Mouse (Mus musculus) fibroblast of lung, adult 2 months (primary cell): ENCODE data around the gene Pck1.

Source experiments
- DNase-seq: peaks from one replicate; pipeline ENCODE4 v3.0.0-alpha.2; 2011; ENCODE audit warnings: low read depth

Gene Pck1

DNA sequence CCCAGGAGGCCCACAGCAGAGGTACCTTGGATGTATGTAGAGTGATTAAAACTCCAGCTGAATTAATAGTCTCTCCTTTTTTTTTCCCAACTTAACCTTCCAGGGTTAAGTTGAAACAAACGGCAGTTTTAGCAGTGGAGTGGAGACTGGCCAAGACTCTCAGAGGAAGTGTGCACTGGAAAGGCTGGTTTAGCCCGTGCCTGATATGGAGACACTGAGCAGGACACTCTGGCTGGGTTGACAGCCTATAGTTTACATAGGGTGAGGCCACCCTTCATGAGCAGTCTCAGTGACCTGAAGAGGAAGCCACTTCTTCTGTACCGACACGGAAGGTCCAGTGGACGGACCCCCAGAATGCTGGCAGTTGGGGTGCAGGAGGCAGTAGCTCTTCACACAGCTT, 1.5 kb upstream of the Pck1 start:
- no peak for DNase-seq

- DNase-seq, result no peak
These were observed 1.0 kb upstream of the Pck1 start for GRCm38 (mm10) chr2:173151784-173152284.

DNA sequence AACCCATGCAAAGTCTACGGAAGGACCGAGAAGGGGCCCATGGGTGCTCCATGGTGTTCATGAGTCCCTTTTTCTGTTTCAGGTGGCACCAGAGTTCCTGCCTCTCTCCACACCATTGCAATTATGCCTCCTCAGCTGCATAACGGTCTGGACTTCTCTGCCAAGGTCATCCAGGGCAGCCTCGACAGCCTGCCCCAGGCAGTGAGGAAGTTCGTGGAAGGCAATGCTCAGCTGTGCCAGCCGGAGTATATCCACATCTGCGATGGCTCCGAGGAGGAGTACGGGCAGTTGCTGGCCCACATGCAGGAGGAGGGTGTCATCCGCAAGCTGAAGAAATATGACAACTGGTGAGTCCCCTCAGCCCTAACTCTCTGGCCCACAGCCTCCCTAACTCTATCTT, 418 bp downstream of the Pck1 start:
- DNase-seq, result no peak

- no peak for DNase-seq
These were observed 1.7 kb downstream of the Pck1 start for GRCm38 (mm10) chr2:173154513-173154912.

GRCm38 (mm10) chr2:173154962-173155361, 2.1 kb downstream of the Pck1 start:
- DNase-seq, result no peak

- no peak for DNase-seq
These were observed 3.1 kb downstream of the Pck1 start for GRCm38 (mm10) chr2:173155907-173156306.

DNA sequence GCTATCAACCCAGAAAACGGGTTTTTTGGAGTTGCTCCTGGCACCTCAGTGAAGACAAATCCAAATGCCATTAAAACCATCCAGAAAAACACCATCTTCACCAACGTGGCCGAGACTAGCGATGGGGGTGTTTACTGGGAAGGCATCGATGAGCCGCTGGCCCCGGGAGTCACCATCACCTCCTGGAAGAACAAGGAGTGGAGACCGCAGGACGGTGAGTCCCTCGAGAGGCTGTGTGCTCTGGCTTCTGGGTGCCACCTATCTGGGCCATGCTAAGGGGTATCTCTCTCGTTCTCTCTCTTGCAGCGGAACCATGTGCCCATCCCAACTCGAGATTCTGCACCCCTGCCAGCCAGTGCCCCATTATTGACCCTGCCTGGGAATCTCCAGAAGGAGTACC, 4.1 kb downstream of the Pck1 start:
- no peak for DNase-seq

- no peak for DNase-seq
These were observed 4.5 kb downstream of the Pck1 start for GRCm38 (mm10) chr2:173157376-173157775.

GRCm38 (mm10) chr2:173157871-173158270, 5.0 kb downstream of the Pck1 start:
- no peak for DNase-seq

GRCm38 (mm10) chr2:173158390-173159055, 5.7 kb downstream of the Pck1 start:
- DNase-seq, result no peak

DNA sequence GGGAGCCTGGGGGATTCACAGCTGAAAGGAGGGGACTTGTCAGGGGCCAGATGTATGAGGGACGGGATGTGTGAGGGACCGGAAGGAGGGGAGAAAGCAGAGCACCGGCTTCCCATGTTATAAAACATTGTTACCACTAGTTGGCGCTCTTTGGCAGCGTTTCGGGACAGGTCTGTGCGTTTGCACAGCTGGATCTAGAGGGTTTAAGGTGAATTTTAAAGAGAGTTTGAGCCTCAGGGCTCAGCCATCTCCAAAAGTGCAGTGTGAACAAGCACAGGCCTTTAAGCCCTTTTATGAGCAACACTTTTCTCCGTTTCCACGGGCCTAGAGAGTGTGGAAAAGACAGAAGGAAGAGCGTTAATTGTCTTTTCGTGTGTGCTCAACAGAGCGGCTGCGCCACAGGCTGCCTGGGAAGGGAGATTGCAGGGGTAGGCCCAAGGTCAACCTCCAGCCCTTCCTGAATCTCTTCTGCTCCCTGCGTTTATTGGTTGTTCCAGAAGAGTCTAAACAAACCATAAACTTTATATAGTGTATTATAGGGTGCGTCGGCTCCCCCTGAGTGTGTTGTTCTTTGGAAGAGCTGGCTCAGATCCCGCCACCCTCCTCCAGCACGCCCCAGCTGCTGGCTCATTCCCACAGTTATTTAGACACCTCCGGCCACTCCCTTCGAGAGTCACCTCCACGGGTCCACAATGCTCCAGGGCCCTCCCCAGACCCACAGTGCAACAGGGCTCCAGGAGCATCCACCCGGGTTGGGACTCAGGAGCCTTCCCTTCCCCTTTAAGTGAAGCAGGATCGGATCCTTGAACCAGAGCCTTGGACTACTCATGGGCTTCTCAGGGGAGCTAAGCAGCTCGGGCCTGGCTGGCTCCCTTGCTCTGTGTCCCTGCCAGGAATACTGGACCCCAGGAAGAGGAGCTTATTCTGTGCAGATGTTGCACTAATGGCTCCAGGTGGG, 6.8 kb downstream of the Pck1 start:
- DNase-seq, result no peak

- no peak for DNase-seq
These were observed 10.5 kb downstream of the Pck1 start for GRCm38 (mm10) chr2:173163380-173163779.

DNA sequence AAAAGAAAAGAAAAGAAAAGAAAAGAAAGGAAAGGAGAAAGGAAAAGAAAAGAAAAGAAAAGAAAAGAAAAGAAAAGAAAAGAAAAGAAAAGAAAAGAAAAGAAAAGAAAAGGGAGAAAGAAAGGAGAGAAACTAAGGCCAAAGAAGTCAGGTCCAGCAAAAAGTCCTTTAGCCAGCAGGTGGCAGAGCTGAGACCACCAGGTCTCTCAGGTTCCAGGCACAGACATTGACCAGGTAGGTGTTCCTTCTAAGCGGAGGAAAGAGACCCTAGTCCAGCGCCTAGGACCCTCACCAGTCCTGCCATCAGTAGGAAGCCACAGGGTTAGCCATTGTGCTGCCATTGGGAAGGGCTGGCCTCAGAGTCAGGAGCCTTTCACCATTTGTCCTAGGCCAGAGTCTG, 11.5 kb downstream of the Pck1 start:
- no peak for DNase-seq

DNA sequence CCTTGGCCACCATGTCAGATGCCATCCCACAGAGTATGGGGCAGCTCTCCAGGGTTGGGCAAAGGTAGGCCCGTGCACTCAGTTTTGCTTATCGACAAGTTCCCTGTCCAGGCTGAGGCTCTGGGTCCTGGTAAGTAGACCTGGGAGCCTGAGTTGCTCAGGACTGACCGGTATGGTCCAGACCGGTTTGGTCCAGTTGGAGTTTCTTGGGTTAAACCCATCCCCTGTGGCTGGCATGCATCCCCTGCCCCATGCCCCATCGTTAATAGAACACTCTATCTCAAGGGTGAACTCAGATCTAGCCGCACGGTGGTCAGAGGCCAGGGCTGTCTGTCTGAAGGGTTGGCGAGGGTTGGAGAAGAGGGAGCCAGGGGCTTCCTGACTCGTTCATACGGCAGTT, 12.1 kb downstream of the Pck1 start:
- no peak for DNase-seq

- DNase-seq, result no peak
These were observed 12.5 kb downstream of the Pck1 start for GRCm38 (mm10) chr2:173165357-173165756.

- DNase-seq, result no peak
These were observed 15.6 kb downstream of the Pck1 start for GRCm38 (mm10) chr2:173168411-173168851.

- no peak for DNase-seq
These were observed 17.2 kb downstream of the Pck1 start for GRCm38 (mm10) chr2:173170081-173170480.

- DNase-seq, result no peak
These were observed 17.9 kb downstream of the Pck1 start for GRCm38 (mm10) chr2:173170715-173171114.

DNA sequence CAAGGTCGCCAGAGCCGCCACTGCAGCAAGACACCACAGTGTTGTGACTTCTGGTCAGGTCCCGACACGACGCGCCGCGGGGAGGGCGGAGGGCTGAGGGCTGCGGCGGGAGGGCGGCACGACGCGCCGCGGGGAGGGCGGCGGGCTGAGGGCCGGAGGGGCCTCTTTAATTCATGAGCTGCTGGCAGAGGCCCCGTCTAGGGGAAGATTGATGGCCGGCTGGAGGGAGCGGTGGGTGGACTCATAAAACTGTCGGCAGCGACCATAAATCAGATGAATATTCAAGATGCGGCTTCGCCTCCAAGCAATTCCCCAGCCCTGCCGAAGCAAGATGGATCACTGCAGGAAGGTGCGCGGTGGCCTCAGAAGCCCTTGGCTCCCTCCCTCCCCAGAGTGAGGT, 18.6 kb downstream of the Pck1 start:
- no peak for DNase-seq

DNA sequence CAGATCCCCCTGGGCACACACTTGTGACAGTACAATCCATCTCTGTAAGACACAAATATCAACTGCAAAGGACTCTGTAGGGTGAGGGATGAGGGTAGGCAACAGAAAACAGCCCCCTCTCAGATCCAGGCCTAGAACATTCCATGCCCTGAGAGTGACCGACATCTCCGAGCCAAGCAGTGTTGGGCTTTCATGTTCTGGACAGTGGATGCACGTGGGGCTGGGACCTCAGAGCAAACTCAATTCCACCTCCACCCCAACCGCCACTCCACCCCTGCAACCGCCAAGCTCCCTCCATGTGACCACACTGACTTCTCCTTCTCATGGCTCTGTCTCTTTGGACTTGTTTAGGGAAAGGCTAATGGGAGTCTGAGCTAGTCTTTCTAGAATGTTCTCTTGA, 19.1 kb downstream of the Pck1 start:
- no peak for DNase-seq

DNA sequence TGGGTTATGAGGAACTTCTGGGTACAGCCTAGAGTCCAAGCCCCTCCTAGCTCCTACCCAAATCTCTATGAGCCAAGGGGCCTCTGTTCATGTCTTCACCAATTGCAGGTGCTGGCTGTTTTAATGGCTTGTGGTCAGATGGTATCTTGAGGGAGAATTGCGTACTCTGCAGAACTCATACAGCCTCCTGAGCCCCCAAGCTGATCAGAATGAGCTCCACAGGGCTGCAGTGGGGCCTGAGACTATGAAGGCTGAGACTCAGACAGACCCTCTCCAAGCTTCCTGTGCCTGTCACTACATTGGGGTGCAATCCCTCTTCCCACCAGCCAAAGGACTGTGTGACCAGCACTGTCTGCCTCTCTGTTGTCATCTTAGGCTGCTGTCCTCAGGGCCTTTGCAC, 19.5 kb downstream of the Pck1 start:
- no peak for DNase-seq

- DNase-seq, result no peak
These were observed 20.2 kb downstream of the Pck1 start for GRCm38 (mm10) chr2:173173008-173173407.
